Comparison of ENCODE assay signal across 9 mouse cellular contexts in genomic region chr14:7765569-7766314, GRCm38 (mm10). TPM values are rescaled to one million over a fixed set of nuclear protein-coding genes. Genes with fewer than 3 reads are reported as not detected.
A peak's percentile ranks its signal among the peaks of the same experiment; 100 is the strongest.
DNase-seq lines count a peak whose midpoint lies in the region; ATAC-seq and TF ChIP-seq lines count a peak whose summit lies in the region.
"Had no signal": no experiment of that assay in that cellular context is flagged by ENCODE, and none has a peak within 500 bp of the region (broad histone marks: within the 10 kb centered on the region; RNA-seq: fewer than 3 reads in every experiment).

No protein-coding gene starts in this region.

- H3K4me3 ChIP-seq in cerebellum, adult 2 months (replicated peaks; ENCODE audit: insufficient read depth, low read depth, low read length) = no peak overlapping the region
- no peak overlapping the region for H3K4me3 ChIP-seq in hindbrain, embryonic 12.5 days
- H3K4me3 ChIP-seq: myocyte had no signal

- H3K9ac ChIP-seq in hindbrain, embryonic 12.5 days = no peak overlapping the region

- H3K27ac ChIP-seq in cerebellum, adult 2 months (ENCODE audit: insufficient read depth, low read length) = no peak overlapping the region
- H3K27ac ChIP-seq in hindbrain, embryonic 12.5 days = no peak overlapping the region

- no peak for TF ChIP-seq POLR2A in cerebellum, adult 2 months (IDR thresholded peaks at IDR 0.05; ENCODE audit: borderline replicate concordance, insufficient read depth, low read length)

- no peaks in the 10 kb centered on the region for H3K9me3 ChIP-seq in hindbrain, embryonic 12.5 days (replicated peaks)

- TF ChIP-seq CTCF in cerebellum, adult 2 months (IDR thresholded peaks at IDR 0.05; ENCODE audit: borderline replicate concordance, insufficient read depth, low read depth, low read length) = peak; percentile 67; the same call in 1 of the 2 replicates

- no peaks in the 10 kb centered on the region for H3K4me1 ChIP-seq in cerebellum, adult 2 months (ENCODE audit: control insufficient read depth, insufficient read depth, low read length)
- H3K4me1 ChIP-seq in hindbrain, embryonic 12.5 days = no peaks in the 10 kb centered on the region

- ATAC-seq in frontal cortex, adult (ENCODE audit: low TSS enrichment) = peak; percentile 97
- peak; percentile 88 for ATAC-seq in hindbrain, embryonic 12.5 days (ENCODE audit: low FRiP score)

- 20% methylated on average over 9 of the region's 9 CpGs for WGBS in cerebellum, adult 2 months
- WGBS in hindbrain, embryonic 12.5 days = 15% methylated on average over 9 of the region's 9 CpGs

- DNase-seq in Muller cell, postnatal 12 days (ENCODE audit: inconsistent ontology term) = peak; percentile 71
- DNase-seq in cerebellum, adult 2 months = peak; percentile 46 to 55
- peak; percentile 45 to 70 for DNase-seq in layer of hippocampus, postnatal 14 days (ENCODE audit: low spot score in 2 of 2)
- DNase-seq in lung, postnatal 10 days = peak; percentile 82
- peak; percentile 85 for DNase-seq in retina, embryonic 14.5 days (ENCODE audit: low spot score)
- peak; percentile 98 for DNase-seq in thymus, postnatal 4 days

- no peaks in the 10 kb centered on the region for H3K27me3 ChIP-seq in cerebellum, adult 2 months (ENCODE audit: control insufficient read depth, insufficient read depth, low read length)
- no peaks in the 10 kb centered on the region for H3K27me3 ChIP-seq in hindbrain, embryonic 12.5 days

- no peak overlapping the region for H3K4me2 ChIP-seq in hindbrain, embryonic 12.5 days (replicated peaks)

- H3K36me3 ChIP-seq in hindbrain, embryonic 12.5 days = no peaks in the 10 kb centered on the region

RNA-seq across cellular contexts. Expression of gene Gm26661, which starts 25.6 kb away (rescaled TPM):
- polyA plus RNA-seq in cerebellum, adult 2 months (2012; rRNA removed) = not detected in 2 replicates
- polyA plus RNA-seq in hindbrain, embryonic 12.5 days (2016; fragmentation: Nextera tagmentation; extraction: Ambion mirVana) = not detected in 2 replicates
- not detected for total RNA-seq in layer of hippocampus, postnatal 14 days (2021)
- polyA plus RNA-seq: myocyte had no signal

RNA-seq across cellular contexts. Expression of gene Flnb, which starts 52.0 kb away (rescaled TPM):
- 32.7 and 33.0 TPM in 2 replicates for polyA plus RNA-seq in cerebellum, adult 2 months (2012; rRNA removed)
- polyA plus RNA-seq in hindbrain, embryonic 12.5 days (2016; fragmentation: Nextera tagmentation; extraction: Ambion mirVana) = 32.4 and 37.3 TPM in 2 replicates
- 10 to 100 TPM; 35.7 to 78.7 TPM for total RNA-seq in layer of hippocampus, postnatal 14 days (2021)
